In genomic region chr7:145208006-145208405, GRCm38 (mm10) we compare ENCODE assay signal across 9 mouse cellular contexts. TPM values are rescaled to one million over a fixed set of nuclear protein-coding genes. Genes with fewer than 3 reads are reported as not detected.
DNase-seq lines count a peak whose midpoint lies in the region; ATAC-seq lines count a peak whose summit lies in the region.
"Had no signal": no experiment of that assay in that cellular context is flagged by ENCODE, and none has a peak within 500 bp of the region (broad histone marks: within the 10 kb centered on the region; RNA-seq: fewer than 3 reads in every experiment).

Gene 1810010D01Rik, minus strand, starts transcription at chr7:145208119.

- 93% methylated on average over 4 of the region's 4 CpGs for WGBS in forebrain, embryonic 14.5 days
- WGBS in intestine, embryonic 15.5 days: 62% methylated on average over 4 of the region's 4 CpGs
- WGBS in neural tube, embryonic 15.5 days: 86% methylated on average over 4 of the region's 4 CpGs

- no peak within 1 kb of the TSS for H3K4me3 ChIP-seq in forebrain, embryonic 14.5 days (ENCODE audit: low read depth, low read length)
- H3K4me3 ChIP-seq in intestine, embryonic 15.5 days (replicated peaks): no peak within 1 kb of the TSS
- H3K4me3 ChIP-seq in neural tube, embryonic 15.5 days (replicated peaks): no peak within 1 kb of the TSS

- H3K27me3 ChIP-seq in forebrain, embryonic 14.5 days (replicated peaks; ENCODE audit: control insufficient read depth, insufficient read depth, low read length): no peaks in the 10 kb centered on the region
- H3K27me3 ChIP-seq in intestine, embryonic 15.5 days (replicated peaks): no peaks in the 10 kb centered on the region
- no peaks in the 10 kb centered on the region for H3K27me3 ChIP-seq in neural tube, embryonic 15.5 days (replicated peaks)

- peaks cover 32% of the 10 kb centered on the region for H3K4me1 ChIP-seq in forebrain, embryonic 14.5 days (ENCODE audit: control insufficient read depth, insufficient read depth, low read length)
- peaks cover 32% of the 10 kb centered on the region for H3K4me1 ChIP-seq in intestine, embryonic 15.5 days (replicated peaks)
- H3K4me1 ChIP-seq in neural tube, embryonic 15.5 days: peaks cover 28% of the 10 kb centered on the region

- H3K36me3 ChIP-seq in forebrain, embryonic 14.5 days (ENCODE audit: control insufficient read depth, insufficient read depth, low read length): no peaks in the 10 kb centered on the region
- H3K36me3 ChIP-seq in intestine, embryonic 15.5 days: no peaks in the 10 kb centered on the region
- H3K36me3 ChIP-seq in neural tube, embryonic 15.5 days: no peaks in the 10 kb centered on the region

- H3K9ac ChIP-seq in forebrain, embryonic 14.5 days (ENCODE audit: low read length): peak within 1 kb of the TSS; percentile 66
- no peak within 1 kb of the TSS for H3K9ac ChIP-seq in intestine, embryonic 15.5 days
- H3K9ac ChIP-seq in neural tube, embryonic 15.5 days (replicated peaks): 0 out of 2 replicates have a peak within 1 kb of the TSS, but pooled peaks have one; percentile 49

- no peaks in the 10 kb centered on the region for H3K9me3 ChIP-seq in forebrain, embryonic 14.5 days (replicated peaks; ENCODE audit: control insufficient read depth, low read length)
- H3K9me3 ChIP-seq in intestine, embryonic 15.5 days: no peaks in the 10 kb centered on the region
- no peaks in the 10 kb centered on the region for H3K9me3 ChIP-seq in neural tube, embryonic 15.5 days (replicated peaks)

- no peak for ATAC-seq in forebrain, embryonic 14.5 days
- ATAC-seq in intestine, embryonic 15.5 days: no peak
- no peak for ATAC-seq in neural tube, embryonic 15.5 days (ENCODE audit: low FRiP score)

- H3K4me2 ChIP-seq in forebrain, embryonic 14.5 days (ENCODE audit: low read length): no peak within 1 kb of the TSS
- H3K4me2 ChIP-seq in intestine, embryonic 15.5 days (replicated peaks): no peak within 1 kb of the TSS
- no peak within 1 kb of the TSS for H3K4me2 ChIP-seq in neural tube, embryonic 15.5 days

- peak; percentile 71 to 81 for DNase-seq in lung, adult 18-20 months
- DNase-seq in lung, postnatal 14 days: no peak
- DNase-seq in forebrain, embryonic 14.5 days (ENCODE audit: low spot score): no peak
- no peak for DNase-seq in right cerebral cortex, postnatal 4 days
- no peak for DNase-seq in right cerebral cortex, adult 2 months (ENCODE audit: low spot score in 2 of 2)
- DNase-seq in thymus, postnatal 10 days (ENCODE audit: low spot score in 2 of 2): no peak
- DNase-seq: gastrocnemius, postnatal 10 days had no signal

- peak within 1 kb of the TSS; percentile 97 for H3K27ac ChIP-seq in forebrain, embryonic 14.5 days (ENCODE audit: low read depth, low read length)
- H3K27ac ChIP-seq in intestine, embryonic 15.5 days: peak within 1 kb of the TSS; percentile 96; the same call in 1 of the 2 replicates
- 0 out of 2 replicates have a peak within 1 kb of the TSS, but pooled peaks have one; percentile 79 for H3K27ac ChIP-seq in neural tube, embryonic 15.5 days (replicated peaks)

RNA-seq across cellular contexts. Expression of gene 1810010D01Rik, which starts in this region (rescaled TPM):
- not detected in 2 replicates for polyA plus RNA-seq in forebrain, embryonic 14.5 days (2014; fragmentation: Nextera tagmentation; extraction: Ambion mirVana)
- polyA plus RNA-seq in intestine, embryonic 15.5 days (2015; fragmentation: Nextera tagmentation; extraction: Ambion mirVana): 0.59 and 1.2 TPM in 2 replicates
- 0.59 TPM in 1 of 2 replicates, not detected in the other for polyA plus RNA-seq in neural tube, embryonic 15.5 days (2015; fragmentation: Nextera tagmentation; extraction: Ambion mirVana)

Comparison
In these comparisons a context has a peak if more than half of its experiments do, and no peak if none do; other contexts are left out.
1. DNase-seq: peak in lung, adult 18-20 months (2 of 2); none in lung, postnatal 14 days (single experiment), forebrain, embryonic 14.5 days (single experiment), right cerebral cortex, postnatal 4 days (single experiment), right cerebral cortex, adult 2 months (0 of 2) and thymus, postnatal 10 days (0 of 2).
2. Peak in every context shown above with its lines, with median percentiles within 50 percentile points of each other: H3K27ac ChIP-seq.